Comparison of ENCODE assay signal across 18 mouse cellular contexts in the genomic region with DNA sequence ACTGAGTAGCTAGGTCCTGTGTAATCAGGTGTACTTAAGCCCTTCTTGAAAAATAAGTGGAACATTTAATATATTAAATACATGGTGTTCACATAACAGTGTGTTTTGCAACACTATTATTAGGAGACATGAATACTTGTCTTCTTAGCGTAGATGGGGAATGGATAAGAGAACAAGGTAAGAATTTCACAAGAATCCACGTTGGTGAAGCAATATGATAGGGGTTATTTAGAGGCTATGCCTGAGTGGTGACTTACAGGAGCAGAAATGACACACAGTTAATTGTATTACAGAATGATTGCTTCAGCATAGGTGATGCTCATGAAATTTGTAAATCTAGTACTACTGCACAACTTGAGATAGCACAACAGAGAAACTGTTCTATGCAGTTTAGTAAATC.
A peak's percentile ranks its signal among the peaks of the same experiment; 100 is the strongest.
DNase-seq lines count a peak whose midpoint lies in the region; ATAC-seq lines count a peak whose summit lies in the region.
"Had no signal": no experiment of that assay in that cellular context is flagged by ENCODE, and none has a peak within 500 bp of the region (broad histone marks: within the 10 kb centered on the region; RNA-seq: fewer than 3 reads in every experiment).

No protein-coding gene starts in this region.

- no peaks in the 10 kb centered on the region for H3K36me3 ChIP-seq in embryonic facial prominence, embryonic 14.5 days (ENCODE audit: control insufficient read depth, insufficient read depth, low read length)
- H3K36me3 ChIP-seq in embryonic facial prominence, embryonic 10.5 days (replicated peaks), result no peaks in the 10 kb centered on the region
- H3K36me3 ChIP-seq: embryonic facial prominence, embryonic 12.5 days; embryonic facial prominence, embryonic 15.5 days; forebrain, embryonic 15.5 days had no signal

- WGBS in embryonic facial prominence, embryonic 14.5 days, result 64% methylated on average over 2 of the region's 2 CpGs
- 74% methylated on average over 2 of the region's 2 CpGs for WGBS in embryonic facial prominence, embryonic 10.5 days

- H3K27ac ChIP-seq in embryonic facial prominence, embryonic 14.5 days (replicated peaks; ENCODE audit: low read depth, low read length), result no peak overlapping the region
- H3K27ac ChIP-seq in embryonic facial prominence, embryonic 10.5 days (replicated peaks), result no peak overlapping the region
- H3K27ac ChIP-seq: embryonic facial prominence, embryonic 12.5 days; embryonic facial prominence, embryonic 15.5 days; forebrain, embryonic 13.5 days; forebrain, embryonic 15.5 days had no signal

- no peaks in the 10 kb centered on the region for H3K27me3 ChIP-seq in embryonic facial prominence, embryonic 14.5 days (replicated peaks; ENCODE audit: control insufficient read depth, insufficient read depth, low read length)
- no peaks in the 10 kb centered on the region for H3K27me3 ChIP-seq in embryonic facial prominence, embryonic 10.5 days (replicated peaks; ENCODE audit: low read depth, poor library complexity, severe bottlenecking)
- H3K27me3 ChIP-seq: embryonic facial prominence, embryonic 12.5 days; embryonic facial prominence, embryonic 15.5 days; forebrain, embryonic 13.5 days; forebrain, embryonic 15.5 days had no signal

- DNase-seq in embryonic facial prominence, embryonic 14.5 days (ENCODE audit: low spot score), result peak; percentile 5
- DNase-seq in embryonic facial prominence, embryonic 10.5 days (ENCODE audit: low spot score), result no peak
- peak; percentile 31 for DNase-seq in 416B (ENCODE audit: low read depth)
- peak; percentile 88 for DNase-seq in gonadal fat pad, adult 2 months (ENCODE audit: low read depth)
- DNase-seq in kidney, adult 18-20 months, result no peak
- DNase-seq: adrenal gland, adult 2 months; adrenal gland, postnatal 10 days; adrenal gland, postnatal 25 days; cerebellum, adult 11 months; cerebellum, adult 8-10 months; cerebellum, adult 9-11 months; embryo, embryonic 11 days; forebrain, postnatal 0 days had no signal

- no peaks in the 10 kb centered on the region for H3K4me1 ChIP-seq in embryonic facial prominence, embryonic 14.5 days (ENCODE audit: control insufficient read depth, insufficient read depth, low read length)
- no peaks in the 10 kb centered on the region for H3K4me1 ChIP-seq in embryonic facial prominence, embryonic 10.5 days
- H3K4me1 ChIP-seq: embryonic facial prominence, embryonic 12.5 days; embryonic facial prominence, embryonic 15.5 days; forebrain, embryonic 13.5 days; forebrain, embryonic 15.5 days had no signal

- H3K4me3 ChIP-seq in embryonic facial prominence, embryonic 14.5 days (ENCODE audit: low read depth, low read length), result no peak overlapping the region
- H3K4me3 ChIP-seq in embryonic facial prominence, embryonic 10.5 days, result no peak overlapping the region
- H3K4me3 ChIP-seq: embryonic facial prominence, embryonic 12.5 days; embryonic facial prominence, embryonic 15.5 days; erythroblast, embryonic 14.5 days; forebrain, embryonic 13.5 days; forebrain, embryonic 15.5 days had no signal

- no peak for ATAC-seq in embryonic facial prominence, embryonic 14.5 days (ENCODE audit: low read depth)
- ATAC-seq: forebrain, embryonic 13.5 days; forebrain, embryonic 15.5 days; forebrain, postnatal 0 days had no signal

- no peak overlapping the region for H3K4me2 ChIP-seq in embryonic facial prominence, embryonic 14.5 days (ENCODE audit: low read depth, low read length)
- H3K4me2 ChIP-seq: embryonic facial prominence, embryonic 12.5 days; embryonic facial prominence, embryonic 15.5 days; forebrain, embryonic 13.5 days; forebrain, embryonic 15.5 days had no signal

- no peaks in the 10 kb centered on the region for H3K9me3 ChIP-seq in embryonic facial prominence, embryonic 14.5 days (ENCODE audit: control insufficient read depth, low read length)
- H3K9me3 ChIP-seq in embryonic facial prominence, embryonic 10.5 days, result no peaks in the 10 kb centered on the region
- H3K9me3 ChIP-seq: embryonic facial prominence, embryonic 12.5 days; embryonic facial prominence, embryonic 15.5 days; forebrain, embryonic 13.5 days; forebrain, embryonic 15.5 days had no signal

- no peak overlapping the region for H3K9ac ChIP-seq in embryonic facial prominence, embryonic 14.5 days (ENCODE audit: low read depth, low read length)
- H3K9ac ChIP-seq: embryonic facial prominence, embryonic 12.5 days; embryonic facial prominence, embryonic 15.5 days; forebrain, embryonic 13.5 days; forebrain, embryonic 15.5 days; forebrain, postnatal 0 days had no signal

Comparison
In these comparisons a context has a peak if more than half of its experiments do, and no peak if none do; other contexts are left out.
1. DNase-seq: peak in embryonic facial prominence, embryonic 14.5 days (single experiment), 416B (single experiment) and gonadal fat pad, adult 2 months (single experiment); none in embryonic facial prominence, embryonic 10.5 days (single experiment) and kidney, adult 18-20 months (single experiment).